In the genomic region with DNA sequence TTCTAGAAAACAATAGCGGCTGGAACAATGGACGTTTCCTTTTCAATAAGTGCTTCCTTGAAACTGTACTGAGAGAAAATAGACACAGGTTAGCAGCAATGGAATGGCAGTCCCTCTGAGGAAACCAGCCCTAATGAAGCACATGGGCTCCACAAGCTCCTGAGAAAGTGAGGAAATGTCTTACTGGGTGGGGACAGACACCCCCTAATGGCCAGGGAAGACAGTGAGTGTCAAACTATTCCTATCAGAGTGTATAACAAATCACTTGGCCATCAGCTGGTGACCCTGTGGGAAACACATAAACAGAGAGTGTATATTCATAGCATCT, we compare ENCODE assay signal across 9 mouse cellular contexts.
A peak's percentile ranks its signal among the peaks of the same experiment; 100 is the strongest.
DNase-seq lines count a peak whose midpoint lies in the region; ATAC-seq lines count a peak whose summit lies in the region.
"Had no signal": no experiment of that assay in that cellular context is flagged by ENCODE, and none has a peak within 500 bp of the region (broad histone marks: within the 10 kb centered on the region; RNA-seq: fewer than 3 reads in every experiment).

No protein-coding gene starts in this region.

- H3K9ac ChIP-seq in forebrain, embryonic 11.5 days (ENCODE audit: low read length), result no peak overlapping the region; the same call in 1 of the 2 replicates
- no peak overlapping the region for H3K9ac ChIP-seq in hindbrain, embryonic 12.5 days
- H3K9ac ChIP-seq: liver, embryonic 15.5 days had no signal

- no peaks in the 10 kb centered on the region for H3K36me3 ChIP-seq in forebrain, embryonic 11.5 days (ENCODE audit: control insufficient read depth, insufficient read depth, low read length)
- no peaks in the 10 kb centered on the region for H3K36me3 ChIP-seq in hindbrain, embryonic 12.5 days
- H3K36me3 ChIP-seq: liver, embryonic 15.5 days had no signal

- H3K27ac ChIP-seq in forebrain, embryonic 11.5 days (ENCODE audit: low read depth, low read length), result no peak overlapping the region
- no peak overlapping the region for H3K27ac ChIP-seq in hindbrain, embryonic 12.5 days
- H3K27ac ChIP-seq: liver, embryonic 15.5 days had no signal

- DNase-seq in adrenal gland, adult (ENCODE audit: inconsistent age in 2 of 2, low spot score in 1 of 2), result peak; percentile 9 to 50
- DNase-seq in adrenal gland, adult 18-20 months (ENCODE audit: low spot score in 2 of 2), result no peak
- no peak for DNase-seq in forebrain, embryonic 11.5 days (ENCODE audit: low spot score)
- peak; percentile 47 for DNase-seq in lung, postnatal 10 days
- DNase-seq in ovary, postnatal 10 days (ENCODE audit: low spot score), result no peak
- no peak for DNase-seq in cerebellum, postnatal 36 days

- no peaks in the 10 kb centered on the region for H3K27me3 ChIP-seq in forebrain, embryonic 11.5 days (ENCODE audit: control insufficient read depth, insufficient read depth, low read length)
- no peaks in the 10 kb centered on the region for H3K27me3 ChIP-seq in hindbrain, embryonic 12.5 days
- H3K27me3 ChIP-seq: liver, embryonic 15.5 days had no signal

- WGBS in forebrain, embryonic 11.5 days, result 41% methylated on average over 2 of the region's 2 CpGs
- WGBS in hindbrain, embryonic 12.5 days, result 25% methylated on average over 2 of the region's 2 CpGs

- no peak overlapping the region for H3K4me3 ChIP-seq in forebrain, embryonic 11.5 days (ENCODE audit: low read depth, low read length)
- H3K4me3 ChIP-seq in hindbrain, embryonic 12.5 days, result no peak overlapping the region
- H3K4me3 ChIP-seq: liver, embryonic 15.5 days had no signal

- no peak overlapping the region for H3K4me2 ChIP-seq in forebrain, embryonic 11.5 days (ENCODE audit: low read depth, low read length, severe bottlenecking)
- H3K4me2 ChIP-seq in hindbrain, embryonic 12.5 days (replicated peaks), result 0 out of 2 replicates have a peak overlapping the region, but pooled peaks have one; percentile 34
- H3K4me2 ChIP-seq: liver, embryonic 15.5 days had no signal

- peaks cover 8% of the 10 kb centered on the region for H3K4me1 ChIP-seq in forebrain, embryonic 11.5 days (replicated peaks; ENCODE audit: control insufficient read depth, insufficient read depth, low read length)
- H3K4me1 ChIP-seq in hindbrain, embryonic 12.5 days, result peaks cover 9% of the 10 kb centered on the region
- H3K4me1 ChIP-seq: liver, embryonic 15.5 days had no signal

- ATAC-seq in forebrain, embryonic 11.5 days (replicated peaks; ENCODE audit: low FRiP score), result peak; percentile 75
- ATAC-seq in hindbrain, embryonic 12.5 days (ENCODE audit: low FRiP score), result no peak
- no peak for ATAC-seq in activated CD4-positive, CD25-positive, alpha-beta regulatory T cell, adult 4 months

- H3K9me3 ChIP-seq in forebrain, embryonic 11.5 days (ENCODE audit: control insufficient read depth, low read length), result no peaks in the 10 kb centered on the region
- H3K9me3 ChIP-seq in hindbrain, embryonic 12.5 days (replicated peaks), result no peaks in the 10 kb centered on the region
- H3K9me3 ChIP-seq: liver, embryonic 15.5 days had no signal

Comparison
In these comparisons a context has a peak if more than half of its experiments do, and no peak if none do; other contexts are left out.
1. DNase-seq: peak in adrenal gland, adult (2 of 2) and lung, postnatal 10 days (single experiment); none in adrenal gland, adult 18-20 months (0 of 2), forebrain, embryonic 11.5 days (single experiment), ovary, postnatal 10 days (single experiment) and cerebellum, postnatal 36 days (0 of 2).